Comparison of ENCODE assay signal across 20 mouse cellular contexts in genomic region chr16:20401592-20401991, GRCm38 (mm10). TPM values are rescaled to one million over a fixed set of nuclear protein-coding genes. Genes with fewer than 3 reads are reported as not detected.
DNase-seq lines count a peak whose midpoint lies in the region; ATAC-seq lines count a peak whose summit lies in the region.
"Had no signal": no experiment of that assay in that cellular context is flagged by ENCODE, and none has a peak within 500 bp of the region (broad histone marks: within the 10 kb centered on the region; RNA-seq: fewer than 3 reads in every experiment).

No protein-coding gene starts in this region.

- H3K27me3 ChIP-seq in liver, embryonic 16.5 days (ENCODE audit: control insufficient read depth, insufficient read depth, low read depth, low read length), result no peaks in the 10 kb centered on the region
- H3K27me3 ChIP-seq: intestine, embryonic 15.5 days; kidney, embryonic 15.5 days; lung, embryonic 15.5 days; midbrain, embryonic 13.5 days had no signal

- intact Hi-C loops in heart, postnatal 25 days (cut with DNase I), result no loop called here

- no peak overlapping the region for H3K9ac ChIP-seq in liver, embryonic 16.5 days (ENCODE audit: low read depth, low read length)
- H3K9ac ChIP-seq: hindbrain, embryonic 14.5 days; intestine, embryonic 15.5 days; kidney, embryonic 15.5 days; lung, embryonic 15.5 days; midbrain, embryonic 13.5 days had no signal

- peak; percentile 72 for ATAC-seq in liver, embryonic 16.5 days (ENCODE audit: low read depth)
- peak; percentile 40; the same call in 1 of the 2 replicates for ATAC-seq in monocyte, adult 5-6 weeks (replicated peaks; ENCODE audit: insufficient number of reproducible peaks, low FRiP score, low TSS enrichment, poor library complexity, severe bottlenecking)
- ATAC-seq: CD4-positive, CD25-positive, alpha-beta regulatory T cell, adult 4 months; intestine, embryonic 15.5 days; midbrain, embryonic 13.5 days had no signal

- 53% methylated on average over 3 of the region's 3 CpGs for WGBS in liver, embryonic 16.5 days (ENCODE audit: insufficient replicate concordance)

- no peak overlapping the region for H3K27ac ChIP-seq in liver, embryonic 16.5 days (ENCODE audit: low read length)
- H3K27ac ChIP-seq: heart, embryonic 10.5 days; hindbrain, embryonic 14.5 days; intestine, embryonic 15.5 days; kidney, embryonic 15.5 days; limb, embryonic 10.5 days; lung, embryonic 15.5 days; midbrain, embryonic 13.5 days had no signal

- peaks cover 7% of the 10 kb centered on the region for H3K36me3 ChIP-seq in liver, embryonic 16.5 days (ENCODE audit: control insufficient read depth, insufficient read depth)

- peak; percentile 81 for DNase-seq in heart, adult 11 months
- no peak for DNase-seq in heart, adult 9 months (ENCODE audit: low spot score in 2 of 2)
- peak; percentile 4 for DNase-seq in retina, postnatal 1 day
- no peak for DNase-seq in retina, embryonic 14.5 days (ENCODE audit: low spot score)
- no peak for DNase-seq in heart, postnatal 25 days (ENCODE audit: low spot score)
- DNase-seq in thymus, postnatal 25 days, result no peak
- DNase-seq: cerebellum, postnatal 10 days; gastrocnemius, postnatal 14 days; heart, postnatal 10 days had no signal

- H3K9me3 ChIP-seq in liver, embryonic 16.5 days (replicated peaks; ENCODE audit: control insufficient read depth, low read length), result no peaks in the 10 kb centered on the region
- H3K9me3 ChIP-seq: G1E; heart, embryonic 10.5 days; intestine, embryonic 15.5 days; kidney, embryonic 15.5 days; limb, embryonic 10.5 days; lung, embryonic 15.5 days; midbrain, embryonic 13.5 days had no signal

- no peaks in the 10 kb centered on the region for H3K4me1 ChIP-seq in liver, embryonic 16.5 days (ENCODE audit: control insufficient read depth, low read depth, low read length)
- H3K4me1 ChIP-seq: heart, embryonic 10.5 days; intestine, embryonic 15.5 days; kidney, embryonic 15.5 days; limb, embryonic 10.5 days; lung, embryonic 15.5 days; midbrain, embryonic 13.5 days had no signal

- no peak overlapping the region for H3K4me2 ChIP-seq in liver, embryonic 16.5 days (ENCODE audit: low read depth, low read length)
- H3K4me2 ChIP-seq: hindbrain, embryonic 14.5 days; intestine, embryonic 15.5 days; kidney, embryonic 15.5 days; lung, embryonic 15.5 days; midbrain, embryonic 13.5 days had no signal

- H3K4me3 ChIP-seq in liver, embryonic 16.5 days (ENCODE audit: low read depth, low read length), result no peak overlapping the region
- H3K4me3 ChIP-seq: heart, embryonic 10.5 days; intestine, embryonic 15.5 days; kidney, embryonic 15.5 days; limb, embryonic 10.5 days; lung, embryonic 15.5 days; midbrain, embryonic 13.5 days had no signal

RNA-seq across cellular contexts. Expression of gene Abcc5, which starts 24.6 kb away (rescaled TPM):
- polyA plus RNA-seq in liver, embryonic 16.5 days (2015; fragmentation: Nextera tagmentation; extraction: Ambion mirVana), result 19.3 and 20.5 TPM in 2 replicates
- total RNA-seq in monocyte, adult 5-6 weeks (2017), result 65.5 to 91.9 TPM (median 76.3 TPM) in 3 replicates
- total RNA-seq in heart, postnatal 25 days (2021), result 10 to 100 TPM; 30.6 to 34.8 TPM

Comparison
In these comparisons a context has a peak if more than half of its experiments do, and no peak if none do; other contexts are left out.
1. DNase-seq: peak in heart, adult 11 months (single experiment) and retina, postnatal 1 day (single experiment); none in heart, adult 9 months (0 of 2), retina, embryonic 14.5 days (single experiment), heart, postnatal 25 days (single experiment) and thymus, postnatal 25 days (single experiment).